Mouse (Mus musculus) heart, adult 2 months (tissue): ENCODE measurements around the gene Tmem256. TPM values are rescaled to one million over a fixed set of nuclear protein-coding genes. Genes with fewer than 3 reads are reported as not detected.

Experiments used
- DNase-seq, 2 experiments: peaks; one replicate each; pipeline ENCODE4 v3.0.0; 2021
- H3K27ac ChIP-seq: fragments of 200-600 bp; 2 replicates; pipeline ENCODE4 v1.8.1; 2022
- H3K27me3 ChIP-seq: fragments of 200-500 bp; 2 replicates; pipeline ENCODE4 v1.6.1; 2012; ENCODE audit warnings: mild to moderate bottlenecking, low read length, inconsistent platforms, mixed read lengths; ENCODE audit not compliant: control insufficient read depth, insufficient read depth
- H3K36me3 ChIP-seq: fragments of 200-500 bp; 2 replicates; pipeline ENCODE4 v1.6.1; 2012; ENCODE audit warnings: low read length, inconsistent platforms; ENCODE audit not compliant: control insufficient read depth, insufficient read depth
- H3K4me1 ChIP-seq: fragments of 200-500 bp; 2 replicates; pipeline ENCODE4 v1.6.1; 2011; ENCODE audit warnings: low read length; ENCODE audit not compliant: control insufficient read depth, insufficient read depth
- H3K4me3 ChIP-seq: fragments of 200-600 bp; 2 replicates; pipeline ENCODE4 v1.8.1; 2022
- H3K79me2 ChIP-seq: fragments of 200-500 bp; replicated peaks from 2 replicates; pipeline ENCODE4 v1.6.1; 2012; ENCODE audit warnings: mild to moderate bottlenecking, inconsistent platforms, low read length, moderate library complexity, mixed read lengths; ENCODE audit not compliant: control insufficient read depth, insufficient read depth
- H3K9ac ChIP-seq: fragments of 200-500 bp; 2 replicates; pipeline ENCODE4 v1.6.1; 2012; ENCODE audit warnings: low read depth, mild to moderate bottlenecking, control low read depth, inconsistent platforms, low read length, mixed read lengths
- CTCF ChIP-seq: fragments of 200-600 bp; IDR thresholded peaks from 2 replicates; pipeline ENCODE4 v1.8.1; 2022; ENCODE audit warnings: antibody characterized with exemption, mild to moderate bottlenecking, moderate library complexity
- EP300 ChIP-seq: fragments of 200-500 bp; IDR thresholded peaks from 2 replicates; pipeline ENCODE4 v1.6.1; 2011; ENCODE audit warnings: low read depth, low read length, control low read depth; ENCODE audit not compliant: insufficient read depth
- POLR2A ChIP-seq: fragments of 200-500 bp; IDR thresholded peaks from 2 replicates; pipeline ENCODE4 v1.6.1; 2011; ENCODE audit warnings: mild to moderate bottlenecking, low read depth, low read length, control low read depth; ENCODE audit not compliant: insufficient read depth
- WGBS: fragments of 180-500 bp; shearing (Covaris S2); methylation state at CpG from one replicate; pipeline ENCODE4 v1.1.7; 2018; 5-methylcytosine and 5-hydroxymethylcytosine counted together
- intact Hi-C: fragments of 180-260 bp; cut with DNase I; formaldehyde crosslinking; loops from one replicate; pipeline ENCODE4 v1.15.1; 2025
- microRNA-seq, 2 experiments: library from miRNA; unstranded; fragments of <30 nt; microRNA quantifications; one replicate each; pipeline ENCODE4 v1.2.0; 2021
- polyA plus RNA-seq: library from polyadenylated mRNA; depleted of rRNA; stranded (reverse); fragments of >200 nt; gene quantifications from 2 replicates; pipeline ENCODE4 v1.2.3, GENCODE M21; 2012; rRNA removed
- total RNA-seq, 2 experiments: library from RNA; stranded (reverse); gene quantifications; 2 replicates each; pipeline ENCODE4 v1.2.3; 2021

The Tmem256 gene
- total and polyA plus RNA-seq, 3 experiments = 214 to 308 (median 254) TPM

- DNase-seq = peak in 1 of 2 experiments; percentile 11
- H3K4me3 ChIP-seq = peak overlapping the region; percentile 28; the same call in 1 of the 2 replicates
- TF ChIP-seq CTCF = no peak
- 0 out of 2 replicates have a peak, but pooled peaks have one; percentile 27 for TF ChIP-seq POLR2A
- TF ChIP-seq EP300 = no peak
- H3K79me2 ChIP-seq = no peaks in the 10 kb centered on the region
- WGBS = 41% methylated on average over 9 of the region's 9 CpGs
- H3K27ac ChIP-seq = peak overlapping the region; percentile 67
- intact Hi-C loops = no loop called here
- H3K36me3 ChIP-seq = no peaks in the 10 kb centered on the region
- H3K27me3 ChIP-seq = no peaks in the 10 kb centered on the region
- H3K9ac ChIP-seq = peak overlapping the region; percentile 44
- H3K4me1 ChIP-seq = peaks cover 5% of the 10 kb centered on the region
Observed at GRCm38 (mm10) chr11:69884240-69884639, 45.9 kb downstream of the Tmem256 start.

GRCm38 (mm10) chr11:69884663-69885062 lies 46.3 kb downstream of the Tmem256 start:
- H3K27ac ChIP-seq = peak overlapping the region; percentile 67
- peak overlapping the region; percentile 44 for H3K9ac ChIP-seq
- H3K4me1 ChIP-seq = peaks cover 5% of the 10 kb centered on the region
- TF ChIP-seq EP300 (no peak), POLR2A (no peak), CTCF (no peak)
- H3K4me3 ChIP-seq = peak overlapping the region; percentile 28; the same call in 1 of the 2 replicates
- no peaks in the 10 kb centered on the region for H3K36me3 ChIP-seq
- 57% methylated on average over 8 of the region's 8 CpGs for WGBS
- H3K27me3 ChIP-seq = no peaks in the 10 kb centered on the region
- DNase-seq = no peak
- intact Hi-C loops = no loop called here
- H3K79me2 ChIP-seq = no peaks in the 10 kb centered on the region

DNA sequence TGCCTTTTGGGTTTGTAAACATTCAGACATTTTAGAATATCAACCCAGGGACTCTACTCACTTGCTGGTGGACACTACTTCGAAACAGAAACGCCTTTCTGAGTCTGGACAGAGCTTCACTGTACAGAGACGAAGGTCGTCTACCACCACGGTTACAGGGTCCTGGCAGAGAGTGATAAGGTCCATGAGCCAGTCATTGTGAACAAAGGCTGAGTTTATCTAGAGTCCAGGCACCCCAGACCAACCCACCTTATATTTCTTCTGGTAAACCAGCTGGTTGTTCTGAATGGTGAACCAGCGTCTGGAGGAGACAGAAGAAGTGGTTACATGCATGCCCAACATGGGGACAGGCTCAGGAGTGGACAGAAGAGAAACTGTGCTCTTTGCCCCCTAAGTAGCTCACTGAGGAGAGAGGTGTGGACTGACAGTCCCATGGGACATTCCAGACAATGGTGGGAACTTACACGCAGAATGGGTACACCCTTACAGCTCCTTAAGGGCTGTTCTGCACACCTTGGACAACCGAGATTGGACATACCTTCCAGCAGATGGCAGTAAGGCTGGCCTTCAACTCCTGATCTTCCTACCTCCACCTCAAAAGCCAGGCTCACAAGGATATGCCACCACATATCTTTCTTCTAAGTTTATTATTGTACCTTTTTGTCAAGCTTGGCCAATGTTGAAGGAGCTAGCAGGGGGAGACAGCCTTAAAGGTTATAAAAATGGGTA lies 48.8 kb downstream of the Tmem256 start:
- Histone ChIP-seq H3K4me3 (no peak overlapping the region), H3K27me3 (no peaks in the 10 kb centered on the region), H3K4me1 (peaks cover 3% of the 10 kb centered on the region), H3K79me2 (no peaks in the 10 kb centered on the region), H3K9ac (no peak overlapping the region), H3K27ac (peak overlapping the region; percentile 6; the same call in 1 of the 2 replicates), H3K36me3 (no peaks in the 10 kb centered on the region)
- 44% methylated on average over 8 of the region's 8 CpGs for WGBS
- TF ChIP-seq POLR2A (no peak), CTCF (peak; percentile 72), EP300 (0 out of 2 replicates have a peak, but pooled peaks have one; percentile 29)
- intact Hi-C loops = no loop called here
- DNase-seq = peak in 1 of 2 experiments; percentile 14

Small RNA genes lying within 50 kb of the gene (microRNA-seq; reads per million reads assigned to microRNA genes)
- gene Mir6924 = 0 to 0.56 reads per million in 2 experiments

Other genes starting within 250 kb of the Tmem256 start
Only the 30 nearest of the 42 such genes appear.
- gene Senp3, start 156.4 kb upstream of the Tmem256 start, total RNA-seq = 10 to 100 TPM; 31.1 to 33.2 TPM
- gene Senp3, start 156.4 kb upstream of the Tmem256 start, polyA plus RNA-seq = 35.1 and 51.8 TPM in 2 replicates
- gene Tnfsf13, start 152.7 kb upstream of the Tmem256 start, total RNA-seq = 1 to 10 TPM; 1.4 to 3.2 TPM
- 2.9 and 4.0 TPM in 2 replicates for gene Tnfsf13, start 152.7 kb upstream of the Tmem256 start, polyA plus RNA-seq
- 10 to 100 TPM; 18.4 to 21.9 TPM for gene Tnfsf12, start 142.7 kb upstream of the Tmem256 start, total RNA-seq
- 29.2 and 32.0 TPM in 2 replicates for gene Tnfsf12, start 142.7 kb upstream of the Tmem256 start, polyA plus RNA-seq
- gene Tnfsfm13, start 142.4 kb upstream of the Tmem256 start, total RNA-seq = 1 to 10 TPM; 2.8 to 3.2 TPM
- gene Tnfsfm13, start 142.4 kb upstream of the Tmem256 start, polyA plus RNA-seq = 3.7 and 4.7 TPM in 2 replicates
- gene Polr2a, start 79.9 kb upstream of the Tmem256 start, total RNA-seq = 10 to 100 TPM; 25.3 to 30.4 TPM
- 15.6 and 20.2 TPM in 2 replicates for gene Polr2a, start 79.9 kb upstream of the Tmem256 start, polyA plus RNA-seq
- not detected for gene Slc35g3, start 76.5 kb upstream of the Tmem256 start, total RNA-seq
- gene Slc35g3, start 76.5 kb upstream of the Tmem256 start, polyA plus RNA-seq = 0.35 TPM in 1 of 2 replicates, not detected in the other
- 10 to 100 TPM; 42.9 to 47.9 TPM for gene Zbtb4, start 72.6 kb upstream of the Tmem256 start, total RNA-seq
- gene Zbtb4, start 72.6 kb upstream of the Tmem256 start, polyA plus RNA-seq = 19.8 and 25.4 TPM in 2 replicates
- gene Chrnb1, start 42.6 kb upstream of the Tmem256 start, total RNA-seq = 1 to 10 TPM; 4.1 TPM
- 10.3 and 16.4 TPM in 2 replicates for gene Chrnb1, start 42.6 kb upstream of the Tmem256 start, polyA plus RNA-seq
- 1 to 10 TPM; 1.9 to 2.5 TPM for gene Fgf11, start 36.7 kb upstream of the Tmem256 start, total RNA-seq
- gene Fgf11, start 36.7 kb upstream of the Tmem256 start, polyA plus RNA-seq = 3.3 and 4.3 TPM in 2 replicates
- under 1 TPM; 0.25 to 0.29 TPM for gene Tmem102, start 32.9 kb upstream of the Tmem256 start, total RNA-seq
- 0.44 and 0.47 TPM in 2 replicates for gene Tmem102, start 32.9 kb upstream of the Tmem256 start, polyA plus RNA-seq
- gene Gm39566, start 23.2 kb upstream of the Tmem256 start, total RNA-seq = not detected
- gene Gm39566, start 23.2 kb upstream of the Tmem256 start, polyA plus RNA-seq = 0.02 and 0.09 TPM in 2 replicates
- gene Spem2, start 20.0 kb upstream of the Tmem256 start, total RNA-seq = not detected
- gene Spem2, start 20.0 kb upstream of the Tmem256 start, polyA plus RNA-seq = 0.15 and 0.20 TPM in 2 replicates
- gene Spem1, start 16.3 kb upstream of the Tmem256 start, total RNA-seq = not detected
- gene Spem1, start 16.3 kb upstream of the Tmem256 start, polyA plus RNA-seq = 0.23 and 0.32 TPM in 2 replicates
- 1 to 10 TPM; 3.4 to 5.0 TPM for gene Nlgn2, start 730 bp upstream of the Tmem256 start, total RNA-seq
- gene Nlgn2, start 730 bp upstream of the Tmem256 start, polyA plus RNA-seq = 6.0 and 6.7 TPM in 2 replicates
- gene Plscr3, start 7.9 kb downstream of the Tmem256 start, total RNA-seq = 10 to 100 TPM; 21.2 to 22.4 TPM
- gene Plscr3, start 7.9 kb downstream of the Tmem256 start, polyA plus RNA-seq = 45.3 and 48.3 TPM in 2 replicates
- not detected for gene Tnk1, start 20.2 kb downstream of the Tmem256 start, total RNA-seq
- 0.20 and 0.68 TPM in 2 replicates for gene Tnk1, start 20.2 kb downstream of the Tmem256 start, polyA plus RNA-seq
- gene Tmem95, start 39.5 kb downstream of the Tmem256 start, total RNA-seq = not detected
- not detected in 2 replicates for gene Tmem95, start 39.5 kb downstream of the Tmem256 start, polyA plus RNA-seq
- 1 to 10 TPM; 2.3 to 2.6 TPM for gene Kctd11, start 42.9 kb downstream of the Tmem256 start, total RNA-seq
- 2.9 TPM in 2 replicates for gene Kctd11, start 42.9 kb downstream of the Tmem256 start, polyA plus RNA-seq
- 1 to 10 TPM in 1 of 2 experiments, under 1 TPM in 1; 0.65 to 1.1 TPM for gene Acap1, start 57.0 kb downstream of the Tmem256 start, total RNA-seq
- gene Acap1, start 57.0 kb downstream of the Tmem256 start, polyA plus RNA-seq = 1.7 and 3.3 TPM in 2 replicates
- gene 2810408A11Rik, start 62.5 kb downstream of the Tmem256 start, total RNA-seq = under 1 TPM; 0.23 to 0.34 TPM
- 0.15 and 0.41 TPM in 2 replicates for gene 2810408A11Rik, start 62.5 kb downstream of the Tmem256 start, polyA plus RNA-seq
- 10 to 100 TPM; 42.6 to 47.1 TPM for gene Neurl4, start 62.6 kb downstream of the Tmem256 start, total RNA-seq
- gene Neurl4, start 62.6 kb downstream of the Tmem256 start, polyA plus RNA-seq = 31.5 and 54.1 TPM in 2 replicates
- gene Gps2, start 75.4 kb downstream of the Tmem256 start, total RNA-seq = 10 to 100 TPM; 27.2 to 28.4 TPM
- gene Gps2, start 75.4 kb downstream of the Tmem256 start, polyA plus RNA-seq = 53.9 and 63.9 TPM in 2 replicates
- 100 to 1,000 TPM; 397 to 444 TPM for gene Eif5a, start 83.4 kb downstream of the Tmem256 start, total RNA-seq
- gene Eif5a, start 83.4 kb downstream of the Tmem256 start, polyA plus RNA-seq = 360 and 540 TPM in 2 replicates
- gene Ybx2, start 97.3 kb downstream of the Tmem256 start, total RNA-seq = 10 to 100 TPM; 16.7 to 22.6 TPM
- 64.2 and 66.2 TPM in 2 replicates for gene Ybx2, start 97.3 kb downstream of the Tmem256 start, polyA plus RNA-seq
- 100 to 1,000 TPM; 363 to 456 TPM for gene Slc2a4, start 109.7 kb downstream of the Tmem256 start, total RNA-seq
- gene Slc2a4, start 109.7 kb downstream of the Tmem256 start, polyA plus RNA-seq = 516 and 737 TPM in 2 replicates
- gene Cldn7, start 126.3 kb downstream of the Tmem256 start, total RNA-seq = not detected
- gene Cldn7, start 126.3 kb downstream of the Tmem256 start, polyA plus RNA-seq = 0.50 and 3.5 TPM in 2 replicates
- 100 to 1,000 TPM; 143 to 144 TPM for gene Ctdnep1, start 142.6 kb downstream of the Tmem256 start, total RNA-seq
- gene Ctdnep1, start 142.6 kb downstream of the Tmem256 start, polyA plus RNA-seq = 138 and 190 TPM in 2 replicates
- 10 to 100 TPM; 39.0 to 42.2 TPM for gene Elp5, start 144.0 kb downstream of the Tmem256 start, total RNA-seq
- gene Elp5, start 144.0 kb downstream of the Tmem256 start, polyA plus RNA-seq = 61.6 and 78.5 TPM in 2 replicates
- 100 to 1,000 TPM; 284 to 340 TPM for gene Gabarap, start 152.6 kb downstream of the Tmem256 start, total RNA-seq
- 469 and 750 TPM in 2 replicates for gene Gabarap, start 152.6 kb downstream of the Tmem256 start, polyA plus RNA-seq
- 10 to 100 TPM; 18.1 to 22.8 TPM for gene Phf23, start 157.3 kb downstream of the Tmem256 start, total RNA-seq
- 11.5 and 17.6 TPM in 2 replicates for gene Phf23, start 157.3 kb downstream of the Tmem256 start, polyA plus RNA-seq